Mouse (Mus musculus) kidney, adult 8-10 months (tissue): ENCODE results near the gene Myo1f.
"Not testable (repeated sequence)": the region's sequence is repeated elsewhere in the genome, so short reads cannot be mapped to it uniquely, and the experiment has no call there.

Source experiments
- DNase-seq, 2 experiments: peaks; one replicate each; pipeline ENCODE4 v3.0.0; 2022

Myo1f gene

GRCm38 (mm10) chr17:33586011-33586410, 30.5 kb downstream of the Myo1f start:
- DNase-seq = no peak

- DNase-seq = no peak
Measured at GRCm38 (mm10) chr17:33597271-33597670, 41.8 kb downstream of the Myo1f start.

- no peak for DNase-seq
Measured at GRCm38 (mm10) chr17:33598506-33598905, 43.0 kb downstream of the Myo1f start.

GRCm38 (mm10) chr17:33599836-33600475, 44.4 kb downstream of the Myo1f start:
- no peak for DNase-seq

- DNase-seq = no peak
Measured at GRCm38 (mm10) chr17:33600831-33601230, 45.3 kb downstream of the Myo1f start.

DNA sequence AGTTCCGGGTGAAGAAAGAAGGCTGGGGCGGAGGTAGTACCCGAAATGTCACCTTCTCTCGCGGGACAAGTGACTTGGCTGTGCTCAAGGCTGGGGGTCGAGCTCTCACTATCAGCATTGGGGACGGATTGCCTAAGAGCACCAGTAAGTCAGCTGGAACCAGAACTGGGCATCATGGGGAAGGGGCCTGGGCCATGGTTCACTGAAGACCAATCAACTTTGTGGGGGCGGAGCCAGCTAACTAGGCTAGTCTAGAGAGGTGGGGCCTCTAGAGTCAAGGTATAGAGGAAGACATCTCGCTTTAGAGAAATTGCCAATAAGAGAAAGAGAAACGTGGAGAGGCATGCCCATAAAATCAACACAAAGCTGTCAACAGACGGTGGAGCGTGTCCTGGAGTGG, 46.4 kb downstream of the Myo1f start:
- DNase-seq = no peak

- no peak for DNase-seq
Measured at GRCm38 (mm10) chr17:33607273-33607672, 51.8 kb downstream of the Myo1f start.

- no peak for DNase-seq
Measured at GRCm38 (mm10) chr17:33610548-33610947, 55.0 kb downstream of the Myo1f start.

- DNase-seq = not testable (repeated sequence)
Measured at GRCm38 (mm10) chr17:33613726-33614125, 58.2 kb downstream of the Myo1f start.

DNA sequence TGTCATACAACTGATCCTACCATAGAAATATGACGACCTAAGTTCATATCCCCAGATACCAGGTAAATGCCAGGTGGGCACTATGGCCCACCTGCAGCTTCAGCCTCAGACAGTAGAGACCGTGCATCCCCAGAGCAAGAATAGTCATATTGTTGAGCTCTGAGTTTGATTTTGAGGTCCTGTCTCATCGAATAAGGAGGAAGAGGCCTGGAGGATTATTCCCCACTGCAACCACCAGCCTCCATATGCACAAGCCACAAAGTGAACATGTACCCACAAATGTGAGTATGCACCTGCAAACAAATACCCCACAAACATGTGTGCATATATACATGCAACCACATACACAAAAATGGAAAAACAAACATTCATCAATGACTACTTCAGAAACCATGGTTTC, 71.8 kb downstream of the Myo1f start:
- no peak for DNase-seq

- DNase-seq = peak; percentile 88 to 93
Measured at GRCm38 (mm10) chr17:33628621-33629486, 73.3 kb downstream of the Myo1f start, which contains the start of gene Zfp414. Zfp414 (plus strand) TSS chr17:33629090.

DNA sequence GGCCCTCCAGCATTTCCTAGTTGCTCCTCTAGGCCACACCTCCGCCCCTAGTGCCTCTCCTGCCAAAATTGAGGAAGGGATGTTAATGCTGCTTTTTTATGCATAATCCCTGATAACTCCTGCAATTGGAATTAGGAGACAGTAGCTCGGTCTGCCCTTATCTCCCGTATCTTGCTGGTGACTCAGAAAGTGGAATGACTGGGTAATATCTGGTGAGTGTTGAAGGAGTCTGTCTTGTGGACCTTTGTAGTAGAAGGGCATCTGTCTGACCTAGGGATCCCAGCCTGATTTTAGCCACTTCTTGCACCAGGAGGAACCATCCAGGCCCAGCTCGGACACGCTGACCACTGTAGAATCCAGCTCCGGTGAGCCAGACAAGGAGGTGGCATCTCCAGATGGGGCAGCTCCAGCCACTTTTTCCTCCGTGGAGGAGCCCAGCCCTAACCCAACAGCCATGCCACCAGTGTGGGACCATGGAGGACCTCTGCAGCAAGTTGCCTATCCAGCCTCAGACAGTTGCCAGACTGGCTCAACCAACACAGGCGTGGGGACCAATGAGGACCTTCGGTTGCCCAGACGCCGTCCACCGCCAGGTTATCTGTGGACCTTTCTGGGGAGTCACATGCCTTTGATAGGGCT, 74.1 kb downstream of the Myo1f start:
- DNase-seq = no peak

DNA sequence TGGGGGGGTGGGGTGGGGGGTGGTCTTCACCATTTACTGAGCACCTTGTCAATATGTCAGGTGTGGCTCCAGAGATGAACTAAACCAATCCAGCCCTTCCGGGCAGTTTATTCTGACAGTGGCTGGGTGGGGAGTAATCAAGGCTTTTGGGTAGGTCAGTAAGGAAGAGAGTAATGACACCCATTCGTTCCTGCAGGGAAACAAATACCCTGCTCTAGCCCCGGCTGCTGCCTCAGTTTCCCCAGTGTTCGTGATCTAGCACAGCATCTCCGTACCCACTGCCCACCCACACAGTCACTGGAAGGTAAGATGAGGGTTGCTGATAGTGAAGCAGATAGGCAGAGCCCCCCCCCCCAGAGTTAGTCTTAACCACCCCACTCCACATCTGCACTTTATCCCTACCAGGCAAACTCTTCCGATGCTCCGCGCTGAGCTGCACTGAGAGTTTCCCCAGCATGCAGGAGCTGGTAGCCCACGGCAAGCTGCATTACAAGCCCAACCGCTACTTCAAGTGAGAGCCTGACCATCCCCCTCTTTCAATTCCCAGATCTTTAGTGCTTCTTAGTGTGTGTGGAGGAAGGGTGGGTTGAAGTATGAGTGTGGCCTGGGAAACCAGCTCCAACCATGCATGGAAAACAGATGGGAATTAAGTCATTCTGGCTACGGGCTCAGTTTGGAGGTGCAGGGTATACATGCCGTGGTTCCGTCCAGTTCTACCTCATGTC, 74.8 kb downstream of the Myo1f start:
- DNase-seq = no peak

- DNase-seq = no peak
Measured at GRCm38 (mm10) chr17:33631236-33631635, 75.7 kb downstream of the Myo1f start.

DNA sequence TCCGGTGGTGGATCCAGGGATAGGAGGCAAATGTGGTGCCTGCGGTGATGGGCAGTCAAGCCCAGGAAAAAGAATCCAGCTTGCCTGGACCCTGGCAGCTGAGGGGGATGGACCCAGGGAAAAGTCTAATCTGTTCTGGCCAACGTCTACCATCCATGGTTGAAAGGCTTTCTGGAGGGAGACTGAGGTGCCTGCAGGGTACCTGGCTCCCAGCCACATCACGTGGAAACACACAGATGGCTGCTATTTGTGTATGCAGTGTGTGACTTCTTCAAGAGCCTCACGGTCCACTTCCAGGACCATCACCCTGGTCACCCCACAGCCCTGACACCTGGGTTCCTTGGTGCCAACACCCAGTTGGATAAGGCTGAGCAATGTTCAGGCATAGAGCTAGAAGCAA, 76.3 kb downstream of the Myo1f start:
- no peak for DNase-seq

DNA sequence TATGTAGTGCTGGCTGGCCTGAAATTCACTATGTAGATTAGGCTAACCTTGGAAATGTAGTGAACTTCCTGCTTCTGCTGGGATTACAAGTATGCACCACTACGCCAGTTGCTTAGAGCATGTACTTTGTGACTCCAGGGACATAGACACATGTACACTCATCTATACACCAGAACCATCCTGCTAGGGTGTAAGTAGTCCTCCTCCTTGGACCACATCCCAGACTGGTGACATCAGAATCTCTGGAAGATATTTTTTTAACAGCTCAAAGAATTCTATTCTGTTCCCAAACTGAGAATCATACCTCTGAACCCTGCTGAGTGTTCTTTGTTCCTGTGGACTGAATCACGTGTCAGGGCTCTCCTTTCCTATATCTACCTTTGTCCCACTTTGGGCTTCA, 81.5 kb downstream of the Myo1f start:
- no peak for DNase-seq

DNA sequence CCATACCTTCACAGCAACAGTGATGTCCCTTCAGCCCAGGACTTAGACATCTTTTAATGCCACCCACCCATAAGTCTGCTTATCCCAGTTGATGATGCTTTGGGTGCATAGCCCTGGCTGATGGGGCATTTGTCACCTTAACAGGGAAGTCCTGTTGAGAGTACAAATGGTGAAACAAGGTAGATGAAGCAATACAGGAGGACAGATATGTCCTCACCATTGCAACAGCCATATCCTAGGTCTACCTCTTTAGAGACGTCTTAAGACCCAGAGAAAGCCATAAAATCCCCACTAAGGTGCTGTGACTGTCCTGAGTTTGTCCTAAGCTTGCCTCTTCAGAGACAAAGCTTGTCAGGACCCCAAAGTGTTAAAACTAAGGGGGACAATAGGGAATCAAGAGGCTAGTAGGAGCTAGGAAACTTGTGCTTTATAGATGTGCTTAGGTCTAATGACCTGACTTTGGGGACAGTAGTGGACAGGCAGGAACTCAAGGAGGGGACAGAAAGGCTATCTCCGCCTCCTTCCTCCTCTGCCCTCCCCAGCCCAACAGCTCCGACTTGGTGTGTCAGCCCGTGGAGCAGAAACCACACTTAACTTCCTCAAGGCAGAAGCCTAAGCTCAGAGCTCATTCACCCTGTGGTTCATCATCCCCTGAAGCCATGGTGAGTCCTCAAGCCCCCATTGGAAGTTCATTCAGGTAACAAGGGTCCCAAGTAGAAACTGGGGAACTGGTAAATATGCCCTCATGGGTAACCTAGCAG, 82.2 kb downstream of the Myo1f start, which contains the start of gene Pram1:
TSS of gene Pram1 (plus strand) at position 541 of the 761 bp plus-strand sequence.
- no peak for DNase-seq

- no peak for DNase-seq
Measured at GRCm38 (mm10) chr17:33639743-33640142, 84.2 kb downstream of the Myo1f start.

DNA sequence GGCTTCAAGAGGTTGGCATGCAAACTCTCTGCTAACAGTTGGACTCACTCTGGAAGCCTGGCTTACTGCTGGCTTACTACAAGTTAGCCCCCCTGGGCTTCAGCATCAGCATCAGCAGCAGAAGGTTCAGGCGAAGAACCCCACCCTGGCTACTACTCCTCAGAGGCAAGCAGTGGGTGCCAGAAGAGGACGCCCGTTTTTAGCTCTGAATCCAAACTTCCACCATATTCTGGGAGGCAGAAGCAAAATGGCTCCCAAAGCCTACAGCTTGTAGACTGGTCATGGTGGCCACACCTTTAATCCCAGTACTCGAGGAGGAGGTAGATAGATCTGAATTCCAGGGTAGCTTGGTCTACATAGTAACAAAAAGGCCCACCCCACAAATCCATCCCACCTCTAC, 88.6 kb downstream of the Myo1f start:
- no peak for DNase-seq

DNA sequence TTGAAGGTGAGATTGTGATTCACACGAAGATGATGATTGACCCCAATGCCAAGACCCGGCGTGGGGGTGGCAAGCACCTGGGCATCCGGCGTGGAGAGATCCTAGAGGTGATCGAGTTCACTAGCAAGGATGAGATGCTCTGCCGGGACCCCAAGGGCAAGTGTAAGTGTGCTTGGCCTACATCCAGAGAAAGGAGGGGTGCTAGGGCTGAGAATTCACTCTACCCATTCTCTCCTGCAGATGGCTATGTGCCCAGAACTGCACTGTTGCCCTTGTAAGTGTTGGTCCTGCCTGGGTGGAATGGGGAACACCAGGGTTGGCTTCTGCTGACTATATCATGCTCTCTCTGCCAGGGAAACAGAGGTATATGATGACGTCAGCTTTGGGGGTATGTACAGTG, 89.6 kb downstream of the Myo1f start:
- DNase-seq = no peak

- no peak for DNase-seq
Measured at GRCm38 (mm10) chr17:33649781-33650475, 94.4 kb downstream of the Myo1f start.
